Comparison of ENCODE assay signal across 17 mouse cellular contexts in the genomic region with DNA sequence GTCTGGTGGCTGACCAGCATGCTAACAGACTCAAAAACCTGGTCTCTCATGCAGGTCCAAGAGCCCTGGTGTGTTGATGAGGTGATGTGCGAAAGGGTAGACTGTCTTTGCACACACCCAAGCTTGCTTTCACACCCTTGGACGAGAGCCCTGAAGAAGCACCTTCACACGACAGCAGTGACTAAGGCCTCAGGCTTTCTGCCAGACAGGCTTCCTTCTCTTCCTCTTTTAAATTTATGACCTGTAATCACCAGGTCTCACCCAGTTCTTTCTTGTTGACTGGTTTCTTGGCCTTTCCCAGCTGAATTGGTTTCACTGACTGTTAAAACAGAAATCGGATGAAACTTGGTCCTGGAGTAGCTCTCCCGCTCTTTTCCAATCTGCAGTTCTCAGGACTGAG.
DNase-seq lines count a peak whose midpoint lies in the region; ATAC-seq lines count a peak whose summit lies in the region.
"Had no signal": no experiment of that assay in that cellular context is flagged by ENCODE, and none has a peak within 500 bp of the region (broad histone marks: within the 10 kb centered on the region; RNA-seq: fewer than 3 reads in every experiment).

No protein-coding gene starts in this region.

- H3K27ac ChIP-seq in kidney, embryonic 14.5 days (ENCODE audit: low read depth, low read length), result no peak overlapping the region
- H3K27ac ChIP-seq: hindbrain, embryonic 10.5 days; neural tube, embryonic 13.5 days had no signal

- peak; percentile 48 for DNase-seq in kidney, adult 18-20 months
- DNase-seq in adrenal gland, postnatal 25 days, result peak; percentile 6
- peak; percentile 56 to 64 for DNase-seq in kidney, adult 8-10 months
- DNase-seq in spleen, adult 18-20 months, result no peak
- no peak for DNase-seq in thymus, adult 18-20 months
- DNase-seq in lung, postnatal 4 days, result no peak
- DNase-seq: cerebellum, adult 2 months; forebrain, postnatal 0 days; gastrocnemius, postnatal 10 days; liver, postnatal 0 days; thymus, adult 2 months had no signal

- no peak overlapping the region for H3K4me2 ChIP-seq in kidney, embryonic 14.5 days (replicated peaks; ENCODE audit: low read depth, low read length)
- H3K4me2 ChIP-seq: heart, embryonic 12.5 days; neural tube, embryonic 13.5 days had no signal

- H3K36me3 ChIP-seq in kidney, embryonic 14.5 days (ENCODE audit: control insufficient read depth, insufficient read depth, low read length), result no peaks in the 10 kb centered on the region
- H3K36me3 ChIP-seq: heart, embryonic 12.5 days; hindbrain, embryonic 10.5 days; neural tube, embryonic 13.5 days had no signal

- H3K27me3 ChIP-seq in kidney, embryonic 14.5 days (ENCODE audit: control insufficient read depth, insufficient read depth, low read length), result no peaks in the 10 kb centered on the region
- H3K27me3 ChIP-seq: megakaryocyte, embryonic 14.5 days; neural tube, embryonic 13.5 days had no signal

- 27% methylated on average over 5 of the region's 5 CpGs for WGBS in kidney, embryonic 14.5 days

- H3K9ac ChIP-seq in kidney, embryonic 14.5 days (ENCODE audit: low read depth, low read length), result no peak overlapping the region
- H3K9ac ChIP-seq: forebrain, postnatal 0 days; heart, embryonic 12.5 days; liver, postnatal 0 days; neural tube, embryonic 13.5 days had no signal

- no peaks in the 10 kb centered on the region for H3K4me1 ChIP-seq in kidney, embryonic 14.5 days (ENCODE audit: control insufficient read depth, insufficient read depth, low read length)
- H3K4me1 ChIP-seq: heart, embryonic 12.5 days; megakaryocyte, embryonic 14.5 days had no signal

- no peak overlapping the region for H3K4me3 ChIP-seq in kidney, embryonic 14.5 days (ENCODE audit: low read length)
- H3K4me3 ChIP-seq: heart, embryonic 12.5 days; hindbrain, embryonic 10.5 days; megakaryocyte, embryonic 14.5 days; neural tube, embryonic 13.5 days had no signal

- ATAC-seq in kidney, embryonic 14.5 days (ENCODE audit: low FRiP score, low TSS enrichment), result no peak
- ATAC-seq in megakaryocyte, adult 5-6 weeks (ENCODE audit: poor library complexity, severe bottlenecking), result peak; percentile 62
- ATAC-seq: forebrain, postnatal 0 days; liver, postnatal 0 days had no signal

- H3K9me3 ChIP-seq in kidney, embryonic 14.5 days (ENCODE audit: control insufficient read depth, low read length), result no peaks in the 10 kb centered on the region
- H3K9me3 ChIP-seq: heart, embryonic 12.5 days; hindbrain, embryonic 10.5 days; megakaryocyte, embryonic 14.5 days; neural tube, embryonic 13.5 days had no signal

Comparison
In these comparisons a context has a peak if more than half of its experiments do, and no peak if none do; other contexts are left out.
1. DNase-seq: peak in kidney, adult 18-20 months (single experiment), adrenal gland, postnatal 25 days (single experiment) and kidney, adult 8-10 months (2 of 2); none in spleen, adult 18-20 months (0 of 2), thymus, adult 18-20 months (0 of 2) and lung, postnatal 4 days (0 of 2).